Mouse (Mus musculus) layer of hippocampus, adult 9-11 months (tissue): ENCODE measurements around the gene Ctrl.
"Not testable (repeated sequence)": the region's sequence is repeated elsewhere in the genome, so short reads cannot be mapped to it uniquely, and the experiment has no call there.

Source experiments
- DNase-seq: peaks from one replicate; pipeline ENCODE4 v3.0.0; 2022

Gene Ctrl

GRCm38 (mm10) chr8:105933762-105934161, at the start of gene Ctrl:
Gene Ctrl, minus strand, starts transcription at chr8:105933862.
- DNase-seq, result no peak

DNA sequence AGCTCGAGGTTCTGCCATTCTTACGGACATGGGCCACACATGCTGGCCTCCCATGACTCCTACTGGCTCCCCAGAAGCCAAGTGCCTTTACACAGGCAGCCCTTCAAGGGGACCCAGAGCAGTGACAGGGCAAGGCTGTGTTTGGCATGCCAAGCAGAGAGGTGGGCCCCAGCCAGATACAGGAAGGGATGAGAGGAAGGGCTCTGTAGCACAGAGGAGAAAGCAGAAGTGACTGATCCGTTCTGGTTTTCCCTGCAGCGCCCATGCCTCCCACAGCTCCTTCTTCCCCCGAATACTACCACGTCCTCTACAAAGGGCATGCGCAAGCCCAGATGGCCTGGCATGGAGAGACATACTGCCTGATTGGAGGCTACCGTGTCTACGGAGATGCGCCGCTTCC, 49.7 kb upstream of the Ctrl start:
- DNase-seq, result not testable (repeated sequence)

DNA sequence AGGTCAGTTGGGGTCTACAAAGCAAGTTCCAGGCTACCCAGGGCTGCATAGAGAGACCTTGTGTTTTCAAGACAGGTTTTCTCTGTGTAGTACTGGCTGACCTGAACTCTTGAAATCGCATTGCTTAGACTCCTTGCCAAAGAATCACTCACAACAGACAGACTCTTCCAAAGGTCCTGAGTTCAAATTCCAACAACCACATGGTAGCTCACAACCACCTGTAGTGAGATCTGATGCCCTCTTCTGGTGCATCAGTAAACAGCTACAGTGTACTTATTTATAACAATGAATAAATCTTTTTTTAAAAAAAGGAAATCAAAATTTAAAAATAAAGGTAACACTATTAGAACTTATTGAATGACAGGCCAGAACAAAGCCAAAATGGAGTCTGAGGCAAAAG, 47.5 kb upstream of the Ctrl start:
- DNase-seq, result no peak

DNA sequence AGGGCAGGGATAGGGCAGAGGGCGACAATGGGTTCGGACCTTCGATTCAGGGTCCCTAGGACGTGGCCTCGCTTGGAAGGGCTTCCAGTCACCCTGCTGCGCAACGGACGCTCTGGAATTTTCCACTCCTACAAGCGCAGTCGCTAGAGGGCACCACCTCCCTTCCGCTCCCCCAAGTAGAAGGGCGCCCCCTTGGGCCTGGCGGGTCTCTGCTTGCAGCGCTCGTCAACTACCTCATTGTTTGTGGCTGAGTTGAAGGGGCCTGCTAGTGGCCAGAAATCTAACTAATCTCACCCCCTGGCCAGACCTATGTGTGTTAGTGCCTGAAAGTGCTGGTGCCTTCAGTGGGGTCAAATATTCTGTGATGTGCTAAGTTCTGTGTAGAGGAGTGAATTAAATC, 45.7 kb upstream of the Ctrl start, which contains the start of gene Dpep3:
Gene Dpep3 (minus strand): TSS at position 105 of the 400 bp plus-strand sequence.
- no peak for DNase-seq

GRCm38 (mm10) chr8:105975363-105975762, 41.7 kb upstream of the Ctrl start:
- no peak for DNase-seq

GRCm38 (mm10) chr8:105971019-105971720, 37.5 kb upstream of the Ctrl start:
- no peak for DNase-seq

DNA sequence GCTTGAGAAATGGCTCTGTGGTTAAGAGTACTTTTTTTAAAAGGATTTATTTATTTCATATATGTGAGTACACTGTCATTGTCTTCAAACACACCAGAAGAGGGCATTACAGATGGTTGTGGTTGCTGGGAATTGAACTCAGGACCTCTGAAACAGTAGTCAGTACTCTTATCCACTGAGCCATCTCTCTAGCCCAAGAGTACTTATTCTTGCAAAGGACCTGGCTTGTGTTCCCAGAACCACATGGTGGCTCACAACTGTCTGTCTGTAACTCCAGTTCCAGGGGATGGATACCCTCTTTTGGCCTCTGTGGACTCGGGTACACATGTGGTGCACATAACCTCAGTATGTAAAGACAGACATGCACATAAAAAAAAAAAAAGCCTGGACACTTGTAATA, 35.7 kb upstream of the Ctrl start:
- DNase-seq, result no peak

- DNase-seq, result no peak
These were observed 33.1 kb upstream of the Ctrl start for GRCm38 (mm10) chr8:105966692-105967311.

GRCm38 (mm10) chr8:105965905-105966341, 32.3 kb upstream of the Ctrl start, which contains the start of gene Slc12a4:
Gene Slc12a4, minus strand, starts transcription at chr8:105966097.
- DNase-seq, result peak; percentile 43

GRCm38 (mm10) chr8:105965266-105965904, 31.7 kb upstream of the Ctrl start:
- DNase-seq, result no peak

GRCm38 (mm10) chr8:105964506-105965265, 31.0 kb upstream of the Ctrl start:
- DNase-seq, result no peak

DNA sequence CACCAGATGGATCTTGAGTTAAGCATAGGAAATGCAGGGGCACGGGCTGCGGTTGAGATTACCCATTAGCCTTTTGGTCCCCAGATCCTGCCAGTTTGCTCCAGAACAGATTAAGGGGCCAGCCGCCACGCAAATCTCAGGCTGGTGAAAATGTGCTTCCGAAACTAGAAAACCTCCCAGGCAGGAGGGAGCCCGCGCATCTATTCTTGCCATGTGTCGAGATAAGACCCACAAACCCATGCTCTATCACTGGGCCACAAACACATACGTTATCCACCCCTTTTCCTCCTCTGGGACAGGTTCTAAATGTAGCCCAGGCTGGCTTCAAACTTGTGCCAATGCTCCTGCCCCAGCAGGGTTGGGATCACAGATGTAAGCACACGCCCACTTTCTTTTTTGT, 27.9 kb upstream of the Ctrl start:
- no peak for DNase-seq

DNA sequence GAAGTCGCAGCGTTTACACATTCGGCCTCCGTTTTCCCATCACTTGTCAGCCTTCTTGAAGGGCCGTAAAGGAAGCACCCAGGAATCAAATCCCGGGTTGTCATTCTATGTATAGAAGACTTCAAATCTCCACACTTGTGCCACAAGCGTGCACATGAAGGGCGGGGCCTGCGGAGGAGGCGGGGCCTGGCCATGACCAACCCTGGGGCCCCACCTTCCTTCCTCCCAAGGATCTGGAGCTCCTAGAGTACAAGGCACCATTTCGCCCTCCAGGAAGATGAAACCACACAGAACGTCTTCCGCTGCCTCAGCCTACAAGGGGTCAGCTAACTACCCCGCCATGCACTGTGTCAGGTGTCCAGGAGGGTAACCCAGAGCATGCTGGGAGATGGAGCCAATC, 27.4 kb upstream of the Ctrl start:
- no peak for DNase-seq

- no peak for DNase-seq
These were observed 25.7 kb upstream of the Ctrl start for GRCm38 (mm10) chr8:105959350-105959749.

- DNase-seq, result no peak
These were observed 24.2 kb upstream of the Ctrl start for GRCm38 (mm10) chr8:105957813-105958212.

GRCm38 (mm10) chr8:105956556-105956955, 22.9 kb upstream of the Ctrl start:
- DNase-seq, result no peak

DNA sequence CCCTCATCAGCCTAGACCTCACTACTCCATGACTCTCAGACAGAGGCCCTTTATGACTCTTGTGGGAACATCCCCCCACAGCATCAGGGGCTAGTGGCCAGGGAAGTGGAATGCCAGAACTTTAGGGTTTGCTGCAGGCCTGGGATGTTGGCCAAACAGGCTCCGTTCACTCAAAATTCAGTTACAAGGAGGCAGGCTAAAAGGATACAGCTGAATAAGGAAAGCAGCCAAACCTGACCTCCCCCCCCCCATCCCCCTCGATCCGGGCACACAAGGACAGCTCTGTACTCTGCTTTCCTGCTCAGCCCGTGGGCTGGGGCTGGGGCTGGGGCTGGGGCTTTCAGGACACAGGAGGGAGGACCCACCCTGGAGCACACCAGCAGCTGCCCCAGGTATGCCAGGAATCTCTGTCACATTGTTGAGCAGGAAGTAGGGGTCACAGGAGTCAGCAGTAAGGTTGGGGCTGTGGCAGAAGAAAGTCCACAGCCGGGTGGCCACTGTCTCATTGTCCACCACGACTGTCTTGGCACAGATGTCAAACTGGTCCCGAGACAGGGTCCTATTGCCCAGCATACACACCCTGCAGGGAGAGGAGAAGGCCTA, 17.5 kb upstream of the Ctrl start:
- DNase-seq, result peak; percentile 71

- DNase-seq, result peak; percentile 52
These were observed 15.7 kb upstream of the Ctrl start for GRCm38 (mm10) chr8:105949350-105949749.

DNA sequence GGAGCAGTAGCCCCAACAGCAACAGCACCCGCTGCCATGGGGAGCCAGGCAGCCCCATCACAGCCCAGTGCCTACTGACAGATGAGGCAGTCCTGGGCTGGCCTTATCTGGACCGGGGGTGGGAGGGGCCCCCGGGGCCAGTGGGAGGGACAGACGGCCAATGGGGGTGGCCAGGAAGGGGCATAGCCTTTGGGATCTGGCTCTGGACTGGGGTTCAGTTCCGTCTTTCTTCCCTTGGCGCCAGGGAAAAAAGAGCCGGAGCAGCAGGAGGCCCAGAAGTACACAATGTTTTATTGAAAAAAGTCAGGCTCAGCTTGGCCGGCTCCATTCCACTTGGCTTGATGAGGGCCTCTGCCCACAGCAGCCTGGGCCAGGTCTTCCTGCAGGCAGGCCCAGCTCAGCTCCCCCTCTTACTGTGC, 9.7 kb upstream of the Ctrl start, which contains the start of gene Lcat:
Gene Lcat (minus strand): TSS at position 62 of the 419 bp plus-strand sequence.
- DNase-seq, result peak; percentile 64

DNA sequence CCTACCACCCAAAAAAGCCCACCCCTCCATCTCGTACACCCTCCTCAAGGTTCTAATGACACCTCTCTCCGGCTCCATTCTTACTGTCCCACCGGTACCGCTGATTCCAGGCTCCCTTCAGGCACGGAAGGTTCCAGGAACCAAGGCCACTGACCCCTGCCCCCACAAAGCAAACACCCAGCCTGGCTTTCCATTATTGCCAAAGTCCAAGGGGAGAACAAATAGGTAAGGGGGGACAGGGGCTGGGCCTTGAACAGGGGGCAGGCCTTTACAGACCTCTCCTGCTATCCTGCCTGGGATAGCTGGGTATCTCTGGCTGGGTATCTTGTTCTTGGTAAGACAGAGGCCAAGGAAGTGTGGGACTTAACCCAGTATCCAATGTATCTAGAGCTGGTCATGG, 8.9 kb upstream of the Ctrl start:
- DNase-seq, result no peak

- no peak for DNase-seq
These were observed 8.4 kb upstream of the Ctrl start for GRCm38 (mm10) chr8:105942026-105942425.

- DNase-seq, result no peak
These were observed 4.6 kb upstream of the Ctrl start, which contains the start of gene Psmb10 for GRCm38 (mm10) chr8:105938306-105938669. Gene Psmb10, minus strand, starts transcription at chr8:105938444.
